Mouse (Mus musculus) MEL (cell line): ENCODE results near the gene Hdac1.

Experiments used
- CTCF ChIP-seq, 3 experiments: IDR thresholded peaks in 2 of 3; conservative IDR thresholded peaks in 1 of 3; 2 replicates each; pipeline ENCODE4 v1.5.1; 2011 to 2012; ENCODE audit warnings: low read length in 3 of 3, low read depth in 2 of 3, mild to moderate bottlenecking in 2 of 3, improper control_type of control experiment in 1 of 3, inconsistent platforms in 1 of 3, mixed read lengths in 1 of 3, moderate library complexity in 1 of 3; ENCODE audit not compliant: control insufficient read depth in 1 of 3, insufficient read depth in 1 of 3, poor library complexity in 1 of 3, severe bottlenecking in 1 of 3
- GATA1 ChIP-seq: IDR thresholded peaks from 2 replicates; pipeline ENCODE4 v1.6.1; 2011; ENCODE audit warnings: low read depth, low read length, improper control_type of control experiment

DNA sequence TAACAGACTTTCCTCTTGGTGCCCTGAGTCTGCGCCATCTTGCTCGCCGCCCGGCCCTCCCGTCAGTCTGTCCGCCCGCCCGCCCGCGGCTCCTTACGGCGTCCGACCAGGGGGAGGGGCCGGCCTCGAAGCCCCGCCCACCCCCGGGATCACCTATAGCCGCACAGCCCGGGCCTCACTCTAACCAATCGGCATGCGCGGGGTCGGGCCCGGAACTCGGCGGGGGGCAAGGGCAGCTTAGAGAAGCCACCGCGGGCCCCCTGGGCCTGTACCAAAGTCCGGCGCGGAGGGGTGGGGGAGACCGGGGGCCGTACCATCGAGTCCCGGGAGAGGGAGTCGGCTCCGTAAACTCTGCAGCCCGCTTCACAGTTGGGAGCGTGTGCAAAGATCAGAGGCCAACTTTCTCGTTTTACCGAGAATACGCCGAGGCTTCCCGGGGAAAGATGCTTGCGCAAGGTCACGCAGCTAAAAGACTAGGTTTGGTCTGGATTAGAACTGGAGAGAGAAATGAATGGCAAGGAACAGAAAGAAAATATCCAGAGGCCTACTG, at the start of gene Hdac1:
- TF ChIP-seq CTCF (IDR thresholded peaks at IDR 0.05 in 2 of 3, conservative IDR thresholded peaks at IDR 0.05 in 1 of 3; ENCODE audit: control insufficient read depth in 1 of 3, insufficient read depth in 1 of 3, low read depth in 2 of 3, low read length in 3 of 3, poor library complexity in 1 of 3, severe bottlenecking in 1 of 3) (no peak), GATA1 (no peak)
